Mouse (Mus musculus) ES-Bruce4 (cell line): ENCODE results near the gene Chrm5.

Source experiments
- EP300 ChIP-seq: IDR thresholded peaks from 2 replicates; pipeline ENCODE4 v1.6.1; 2011; ENCODE audit warnings: low read depth, low read length; ENCODE audit not compliant: insufficient read depth
- POLR2A ChIP-seq: IDR thresholded peaks from one replicate; pipeline ENCODE4 v1.8.1; 2011; ENCODE audit warnings: low read length; ENCODE audit not compliant: insufficient read depth

DNA sequence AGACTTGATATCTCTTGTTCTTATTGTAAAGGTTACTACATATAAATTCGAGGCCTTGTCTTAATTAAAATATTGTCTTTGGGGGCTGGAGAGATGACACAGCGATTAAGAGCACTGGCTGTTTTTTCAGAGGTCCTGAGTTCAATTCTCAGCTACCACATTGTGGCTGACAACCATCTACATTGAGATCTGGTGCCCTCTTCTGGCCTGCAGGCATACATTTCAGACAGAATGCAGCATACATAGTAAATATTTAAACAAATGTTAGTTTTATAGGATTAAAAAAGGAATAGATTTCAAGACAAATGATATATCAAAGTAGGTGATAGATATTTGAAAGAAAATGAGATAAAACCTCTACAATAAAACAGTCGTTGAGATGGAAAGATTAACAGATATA lies 20.0 kb downstream of the Chrm5 start:
- TF ChIP-seq POLR2A (no peak), EP300 (no peak)
